In the genomic region with DNA sequence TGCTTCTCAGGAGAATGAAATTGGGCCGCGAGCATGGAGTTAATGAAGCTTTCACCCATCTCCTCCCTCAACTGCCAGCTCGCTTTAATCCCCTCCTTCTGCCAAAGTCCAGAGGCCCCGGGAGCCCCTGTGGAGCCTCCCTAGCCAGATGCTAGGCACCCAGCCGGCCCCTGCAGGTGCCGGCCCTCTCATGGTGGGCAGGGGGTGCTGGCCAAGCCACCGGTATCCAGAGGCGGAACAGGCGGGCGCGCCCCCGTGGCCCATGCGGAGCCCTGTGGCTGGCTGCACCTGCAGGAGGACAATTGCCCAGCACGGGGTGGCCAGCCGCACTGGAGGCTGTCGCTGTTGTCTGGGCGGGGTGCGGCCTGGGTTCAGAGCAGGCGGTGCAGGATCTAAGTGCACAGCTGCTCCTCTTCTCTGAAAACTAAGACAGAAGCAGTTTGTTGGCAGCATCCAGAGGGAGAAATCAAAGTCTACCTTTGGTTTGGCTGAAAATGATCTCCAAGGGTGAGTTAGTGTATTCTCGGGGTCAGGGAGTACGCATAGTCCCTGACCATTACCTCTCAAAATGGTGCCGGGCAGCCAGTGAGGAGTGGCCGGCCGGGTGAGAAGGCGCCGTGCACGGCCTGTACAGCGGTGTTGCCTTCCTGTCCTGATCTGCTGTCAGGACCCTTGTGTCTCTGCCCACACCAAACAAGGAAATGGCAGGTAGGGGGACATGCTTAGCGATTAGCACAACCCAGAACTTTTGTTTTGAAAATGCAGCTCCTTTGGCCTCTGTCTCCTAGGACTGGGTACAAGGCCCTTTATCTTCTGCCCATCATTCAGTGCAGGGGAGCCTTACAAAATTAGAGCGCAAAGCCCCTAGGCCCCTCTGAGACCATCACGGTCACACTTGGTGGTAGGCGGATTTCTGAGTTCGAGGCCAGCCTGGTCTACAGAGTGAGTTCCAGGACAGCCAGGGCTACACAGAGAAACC, we compare ENCODE assay signal across 8 mouse cellular contexts.
DNase-seq lines count a peak whose midpoint lies in the region; ATAC-seq and TF ChIP-seq lines count a peak whose summit lies in the region.

No protein-coding gene starts in this region.

- no peak for DNase-seq in heart, adult 2 months
- DNase-seq in forebrain, embryonic 11.5 days (ENCODE audit: low spot score) = peak; percentile 77
- DNase-seq in kidney, postnatal 10 days = peak; percentile 61
- peak; percentile 70 for DNase-seq in neural tube, embryonic 11.5 days (ENCODE audit: low spot score)
- no peak for DNase-seq in right cerebral cortex, adult 18-20 months
- no peak for DNase-seq in left cerebral cortex, adult 11 months (ENCODE audit: low spot score)

- peak overlapping the region; percentile 60 for H3K4me2 ChIP-seq in heart, embryonic 14.5 days (ENCODE audit: low read length)
- peak overlapping the region; percentile 48 for H3K4me2 ChIP-seq in forebrain, embryonic 11.5 days (ENCODE audit: low read depth, low read length, severe bottlenecking)
- H3K4me2 ChIP-seq in neural tube, embryonic 11.5 days (ENCODE audit: low read depth) = peak overlapping the region; percentile 38

- ATAC-seq in heart, embryonic 14.5 days (ENCODE audit: insufficient number of reproducible peaks, insufficient read depth, low FRiP score, low read depth) = no peak
- ATAC-seq in forebrain, embryonic 11.5 days (replicated peaks; ENCODE audit: low FRiP score) = peak; percentile 49
- ATAC-seq in neural tube, embryonic 11.5 days (ENCODE audit: insufficient read depth, low FRiP score, low TSS enrichment) = peak; percentile 56
- no peak for ATAC-seq in erythroblast, adult 5-6 weeks (replicated peaks; ENCODE audit: low FRiP score, poor library complexity, severe bottlenecking)

- no peaks in the 10 kb centered on the region for H3K36me3 ChIP-seq in heart, embryonic 14.5 days (ENCODE audit: control insufficient read depth, insufficient read depth, low read length)
- no peaks in the 10 kb centered on the region for H3K36me3 ChIP-seq in heart, adult 2 months (ENCODE audit: control insufficient read depth, insufficient read depth, low read length)
- no peaks in the 10 kb centered on the region for H3K36me3 ChIP-seq in forebrain, embryonic 11.5 days (ENCODE audit: control insufficient read depth, insufficient read depth, low read length)
- no peaks in the 10 kb centered on the region for H3K36me3 ChIP-seq in neural tube, embryonic 11.5 days (ENCODE audit: control insufficient read depth, insufficient read depth, low read length)

- peak overlapping the region; percentile 14 to 20; a peak in 3 of 4 replicates for H3K4me3 ChIP-seq in heart, embryonic 14.5 days (ENCODE audit: control insufficient read depth in 1 of 2, insufficient read depth in 1 of 2, low read depth in 1 of 2, low read length in 2 of 2)
- no peak overlapping the region for H3K4me3 ChIP-seq in heart, adult 2 months
- H3K4me3 ChIP-seq in forebrain, embryonic 11.5 days (ENCODE audit: low read depth, low read length) = 0 out of 2 replicates have a peak overlapping the region, but pooled peaks have one; percentile 14
- H3K4me3 ChIP-seq in neural tube, embryonic 11.5 days (ENCODE audit: low read depth, low read length) = no peak overlapping the region

- peaks cover 11 to 18% of the 10 kb centered on the region in 2 experiments for H3K4me1 ChIP-seq in heart, embryonic 14.5 days (ENCODE audit: control insufficient read depth in 2 of 2, insufficient read depth in 2 of 2, low read length in 2 of 2)
- H3K4me1 ChIP-seq in heart, adult 2 months (ENCODE audit: control insufficient read depth, insufficient read depth, low read length) = peaks cover 11% of the 10 kb centered on the region
- peaks cover 49% of the 10 kb centered on the region for H3K4me1 ChIP-seq in forebrain, embryonic 11.5 days (replicated peaks; ENCODE audit: control insufficient read depth, insufficient read depth, low read length)
- peaks cover 56% of the 10 kb centered on the region for H3K4me1 ChIP-seq in neural tube, embryonic 11.5 days (ENCODE audit: control insufficient read depth, insufficient read depth, low read length)

- no peak for TF ChIP-seq CTCF in heart, adult 2 months (IDR thresholded peaks at IDR 0.05)

- no peaks in the 10 kb centered on the region for H3K9me3 ChIP-seq in heart, embryonic 14.5 days (ENCODE audit: control insufficient read depth, low read length)
- H3K9me3 ChIP-seq in forebrain, embryonic 11.5 days (ENCODE audit: control insufficient read depth, low read length) = no peaks in the 10 kb centered on the region
- no peaks in the 10 kb centered on the region for H3K9me3 ChIP-seq in neural tube, embryonic 11.5 days (ENCODE audit: control insufficient read depth, low read length)

- intact Hi-C loops in heart, adult 2 months (cut with DNase I) = no loop called here

- TF ChIP-seq POLR2A in heart, adult 2 months (IDR thresholded peaks at IDR 0.05; ENCODE audit: insufficient read depth, low read depth, low read length) = no peak

- peak overlapping the region; percentile 62; the same call in 1 of the 2 replicates for H3K9ac ChIP-seq in heart, embryonic 14.5 days (ENCODE audit: low read length)
- no peak overlapping the region for H3K9ac ChIP-seq in heart, adult 2 months (ENCODE audit: low read depth, low read length)
- H3K9ac ChIP-seq in forebrain, embryonic 11.5 days (ENCODE audit: low read length) = peak overlapping the region; percentile 67
- peak overlapping the region; percentile 43 for H3K9ac ChIP-seq in neural tube, embryonic 11.5 days (ENCODE audit: low read length)

- H3K27ac ChIP-seq in heart, embryonic 14.5 days (replicated peaks in 1 of 2; ENCODE audit: control insufficient read depth in 1 of 2, insufficient read depth in 1 of 2, low read depth in 2 of 2, low read length in 2 of 2) = no peak overlapping the region
- no peak overlapping the region for H3K27ac ChIP-seq in heart, adult 2 months
- H3K27ac ChIP-seq in forebrain, embryonic 11.5 days (ENCODE audit: low read depth, low read length) = peak overlapping the region; percentile 82
- H3K27ac ChIP-seq in neural tube, embryonic 11.5 days (ENCODE audit: low read depth, low read length) = peak overlapping the region; percentile 89

- no peaks in the 10 kb centered on the region for H3K79me2 ChIP-seq in heart, adult 2 months (replicated peaks; ENCODE audit: control insufficient read depth, insufficient read depth, low read length)

- no peaks in the 10 kb centered on the region for H3K27me3 ChIP-seq in heart, embryonic 14.5 days (ENCODE audit: control insufficient read depth, insufficient read depth, low read length)
- no peaks in the 10 kb centered on the region for H3K27me3 ChIP-seq in heart, adult 2 months (ENCODE audit: control insufficient read depth, insufficient read depth, low read length)
- no peaks in the 10 kb centered on the region for H3K27me3 ChIP-seq in forebrain, embryonic 11.5 days (ENCODE audit: control insufficient read depth, insufficient read depth, low read length)
- no peaks in the 10 kb centered on the region for H3K27me3 ChIP-seq in neural tube, embryonic 11.5 days (ENCODE audit: control insufficient read depth, insufficient read depth, low read length)

- WGBS in heart, embryonic 14.5 days = 60% methylated on average over 33 of the region's 33 CpGs
- WGBS in heart, adult 2 months = 87% methylated on average over 28 of the region's 33 CpGs
- WGBS in forebrain, embryonic 11.5 days = 18% methylated on average over 33 of the region's 33 CpGs
- WGBS in neural tube, embryonic 11.5 days = 17% methylated on average over 33 of the region's 33 CpGs

- no peak for TF ChIP-seq EP300 in heart, adult 2 months (IDR thresholded peaks at IDR 0.05; ENCODE audit: insufficient read depth, low read depth, low read length)

Comparison
In these comparisons a context has a peak if more than half of its experiments do, and no peak if none do; other contexts are left out.
1. H3K4me3 ChIP-seq: peak in heart, embryonic 14.5 days (2 of 2) and forebrain, embryonic 11.5 days (single experiment); none in heart, adult 2 months (single experiment) and neural tube, embryonic 11.5 days (single experiment).
2. ATAC-seq: peak in forebrain, embryonic 11.5 days (single experiment) and neural tube, embryonic 11.5 days (single experiment); none in heart, embryonic 14.5 days (single experiment) and erythroblast, adult 5-6 weeks (single experiment).
3. H3K27ac ChIP-seq: peak in forebrain, embryonic 11.5 days (single experiment) and neural tube, embryonic 11.5 days (single experiment); none in heart, embryonic 14.5 days (0 of 2) and heart, adult 2 months (single experiment).
4. DNase-seq: peak in forebrain, embryonic 11.5 days (single experiment), kidney, postnatal 10 days (single experiment) and neural tube, embryonic 11.5 days (single experiment); none in heart, adult 2 months (0 of 2), right cerebral cortex, adult 18-20 months (single experiment) and left cerebral cortex, adult 11 months (single experiment).
5. Peak in every context shown above with its lines, with median percentiles within 50 percentile points of each other: H3K4me2 ChIP-seq.